Mouse (Mus musculus): ENCODE results near the gene C1qa.

- TF ChIP-seq CTCF (IDR thresholded peaks at IDR 0.05; ENCODE audit: low read depth) = no peak
- TF ChIP-seq EP300 (IDR thresholded peaks at IDR 0.05; ENCODE audit: low read depth) = no peak
Measured at GRCm38 (mm10) chr4:136878171-136878570, 20.4 kb downstream of the C1qa start.
